Mouse (Mus musculus) thymus, adult 2 months (tissue): ENCODE measurements around the gene Ensa. TPM values are rescaled to one million over a fixed set of nuclear protein-coding genes. Genes with fewer than 3 reads are reported as not detected.
"Not testable (repeated sequence)": the region's sequence is repeated elsewhere in the genome, so short reads cannot be mapped to it uniquely, and the experiment has no call there.

Experiments
- DNase-seq: peaks from one replicate; pipeline ENCODE4 v3.0.0; 2021
- H3K27ac ChIP-seq: fragments of 200-500 bp; 2 replicates; pipeline ENCODE4 v1.5.1; 2012; ENCODE audit warnings: low read length, control low read depth; ENCODE audit not compliant: control insufficient read depth, insufficient read depth
- H3K27me3 ChIP-seq: fragments of 200-500 bp; 2 replicates; pipeline ENCODE4 v1.6.1; 2012; ENCODE audit warnings: mild to moderate bottlenecking, low read length, moderate library complexity, mixed read lengths; ENCODE audit not compliant: control insufficient read depth, insufficient read depth
- H3K36me3 ChIP-seq: fragments of 200-500 bp; 2 replicates; pipeline ENCODE4 v1.6.1; 2012; ENCODE audit warnings: mild to moderate bottlenecking, low read length, moderate library complexity; ENCODE audit not compliant: control insufficient read depth, insufficient read depth
- H3K4me1 ChIP-seq: fragments of 200-500 bp; replicated peaks from 2 replicates; pipeline ENCODE4 v1.6.1; 2012; ENCODE audit warnings: low read length; ENCODE audit not compliant: control insufficient read depth, insufficient read depth
- H3K4me3 ChIP-seq: fragments of 200-500 bp; 2 replicates; pipeline ENCODE4 v1.5.1; 2012; ENCODE audit warnings: mild to moderate bottlenecking, low read length, control low read depth, moderate library complexity; ENCODE audit not compliant: control insufficient read depth, insufficient read depth
- CTCF ChIP-seq: fragments of 200-500 bp; IDR thresholded peaks from 2 replicates; pipeline ENCODE4 v1.5.1; 2012; ENCODE audit warnings: mild to moderate bottlenecking, control low read depth, low read length, moderate library complexity, borderline replicate concordance; ENCODE audit not compliant: control insufficient read depth, poor library complexity, insufficient read depth; ENCODE audit errors: extremely low read depth
- POLR2A ChIP-seq: fragments of 200-500 bp; IDR thresholded peaks from 2 replicates; pipeline ENCODE4 v1.6.1; 2012; ENCODE audit warnings: mild to moderate bottlenecking, low read length, control low read depth, moderate library complexity; ENCODE audit not compliant: control insufficient read depth, poor library complexity, insufficient read depth; ENCODE audit errors: extremely low read depth
- WGBS: fragments of 180-500 bp; shearing (Covaris S2); methylation state at CpG from one replicate; pipeline ENCODE4 v1.1.7; 2018; 5-methylcytosine and 5-hydroxymethylcytosine counted together
- polyA plus RNA-seq: library from polyadenylated mRNA; depleted of rRNA; stranded (reverse); fragments of >200 nt; gene quantifications from 2 replicates; pipeline ENCODE4 v1.2.3, GENCODE M21; 2012

Ensa gene
- polyA plus RNA-seq, 1 experiment = 18.3 TPM

DNA sequence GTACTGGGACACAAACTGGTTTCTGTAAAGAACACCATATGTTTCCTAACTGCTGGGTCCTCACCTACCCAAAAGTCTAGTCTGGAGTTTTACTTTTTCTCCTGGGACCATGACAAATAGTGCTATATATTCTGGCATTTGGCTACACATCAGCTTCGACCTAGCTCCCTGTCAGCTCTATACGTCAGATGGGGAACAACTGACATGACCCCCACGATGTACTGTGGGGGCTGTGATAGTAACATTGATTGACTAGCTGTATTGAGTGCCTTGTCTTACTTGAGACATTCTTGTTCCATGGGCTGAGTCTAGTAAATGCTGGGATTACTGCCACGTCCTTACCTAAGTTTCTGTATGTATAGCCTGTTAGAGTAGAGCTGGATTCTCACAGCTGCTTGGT lies 42.7 kb downstream of the Ensa start:
- 74% methylated on average over 4 of the region's 4 CpGs for WGBS
- Histone ChIP-seq H3K36me3 (peaks cover 25% of the 10 kb centered on the region), H3K4me1 (peaks cover 67% of the 10 kb centered on the region), H3K27me3 (no peaks in the 10 kb centered on the region), H3K27ac (peak overlapping the region; percentile 92), H3K4me3 (no peak overlapping the region)
- DNase-seq = no peak
- TF ChIP-seq CTCF (no peak), POLR2A (no peak)

DNA sequence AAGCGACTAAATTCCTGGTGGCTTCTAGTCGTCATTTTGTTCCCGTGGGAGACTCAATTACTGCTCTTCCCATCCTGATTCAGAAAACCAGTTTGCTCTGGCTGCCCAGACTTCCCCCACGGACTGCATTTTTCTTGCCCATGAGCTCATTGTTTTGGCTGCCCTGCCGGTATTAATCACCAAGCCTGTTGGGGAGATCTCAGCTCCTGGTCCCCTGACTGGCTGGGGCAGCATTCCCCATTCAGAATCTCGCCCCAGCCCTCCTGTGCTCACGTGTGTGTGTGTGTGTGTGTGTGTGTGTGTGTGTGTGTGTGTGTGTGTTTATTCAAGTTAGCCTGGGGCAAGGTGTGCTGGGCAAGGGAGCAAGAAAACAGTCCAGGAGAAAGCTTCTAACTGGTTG lies 43.2 kb downstream of the Ensa start:
- H3K4me1 ChIP-seq = peaks cover 69% of the 10 kb centered on the region
- H3K27me3 ChIP-seq = no peaks in the 10 kb centered on the region
- WGBS = 68% methylated on average over 7 of the region's 7 CpGs
- TF ChIP-seq POLR2A (no peak), CTCF (no peak)
- peak overlapping the region; percentile 7; the same call in 1 of the 2 replicates for H3K4me3 ChIP-seq
- DNase-seq = no peak
- H3K36me3 ChIP-seq = peaks cover 20% of the 10 kb centered on the region
- peak overlapping the region; percentile 92 for H3K27ac ChIP-seq

GRCm38 (mm10) chr3:95668589-95669308 lies 44.0 kb downstream of the Ensa start:
- 0 out of 2 replicates have a peak, but pooled peaks have one; percentile 36 for TF ChIP-seq POLR2A
- no peak for TF ChIP-seq CTCF
- 4% methylated on average over 7 of the region's 7 CpGs for WGBS
- no peak overlapping the region for H3K4me3 ChIP-seq
- H3K4me1 ChIP-seq = peaks cover 71% of the 10 kb centered on the region
- DNase-seq = peak; percentile 75
- H3K36me3 ChIP-seq = peaks cover 14% of the 10 kb centered on the region
- H3K27ac ChIP-seq = peak overlapping the region; percentile 92
- H3K27me3 ChIP-seq = no peaks in the 10 kb centered on the region

- H3K4me1 ChIP-seq = peaks cover 71% of the 10 kb centered on the region
- H3K4me3 ChIP-seq = no peak overlapping the region
- H3K27ac ChIP-seq = peak overlapping the region; percentile 92
- H3K27me3 ChIP-seq = no peaks in the 10 kb centered on the region
- peak; percentile 40 for DNase-seq
- TF ChIP-seq POLR2A = no peak
- no peak for TF ChIP-seq CTCF
- peaks cover 8% of the 10 kb centered on the region for H3K36me3 ChIP-seq
- WGBS = 10% methylated on average over 3 of the region's 3 CpGs
Observed at GRCm38 (mm10) chr3:95669309-95669665, 44.5 kb downstream of the Ensa start.

GRCm38 (mm10) chr3:95670419-95670818 lies 45.6 kb downstream of the Ensa start:
- not testable (repeated sequence) for DNase-seq, H3K4me3 ChIP-seq, H3K36me3 ChIP-seq, H3K27me3 ChIP-seq, H3K27ac ChIP-seq
- peaks cover 75% of the 10 kb centered on the region for H3K4me1 ChIP-seq
- WGBS = 95% methylated on average over 3 of the region's 3 CpGs

DNA sequence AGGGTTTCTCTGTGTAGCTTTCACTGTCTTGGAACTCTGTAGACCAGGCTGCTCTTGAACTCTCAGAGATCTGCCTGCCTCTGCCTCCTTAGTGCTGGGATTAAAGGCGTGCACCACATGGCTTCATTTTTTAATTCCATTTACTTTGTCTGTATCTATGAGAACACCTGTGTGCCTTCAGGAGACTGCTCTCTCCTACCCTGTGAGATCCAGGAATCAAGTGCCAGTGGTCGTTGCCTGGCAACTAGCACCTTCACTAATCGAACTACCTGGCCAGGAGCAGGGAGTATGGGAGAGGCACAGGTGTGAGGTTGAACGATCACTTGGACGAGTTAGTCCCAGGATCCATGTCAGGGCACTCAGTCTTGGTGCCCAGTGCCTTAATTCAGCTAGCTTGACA lies 46.4 kb downstream of the Ensa start:
- WGBS = 90% methylated on average over 5 of the region's 5 CpGs
- no peak for DNase-seq
- H3K4me3 ChIP-seq = no peak overlapping the region

DNA sequence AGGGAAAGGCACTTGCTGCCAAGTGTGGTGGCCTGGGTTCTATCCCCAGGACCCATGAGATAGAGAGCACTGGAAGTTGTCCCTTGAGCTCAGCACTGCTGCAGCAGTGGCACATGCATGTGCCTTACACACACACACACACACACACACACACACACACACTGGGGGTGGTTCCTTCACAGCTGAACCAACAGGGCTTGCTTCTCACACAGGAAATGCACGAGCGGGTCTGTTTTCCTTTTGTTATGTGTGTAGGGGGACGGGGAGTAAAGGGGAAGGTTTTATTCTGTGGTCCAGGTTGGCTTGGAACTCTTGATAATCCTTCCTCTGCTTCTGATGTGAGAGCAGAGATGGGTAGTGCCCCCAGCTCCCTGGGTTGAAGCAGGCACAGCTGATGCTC lies 47.7 kb downstream of the Ensa start:
- 0% methylated on average over 3 of the region's 3 CpGs for WGBS
- Histone ChIP-seq H3K27ac (peak overlapping the region; percentile 99), H3K4me3 (peak overlapping the region; percentile 50), H3K36me3 (no peaks in the 10 kb centered on the region), H3K27me3 (no peaks in the 10 kb centered on the region), H3K4me1 (peaks cover 81% of the 10 kb centered on the region)
- TF ChIP-seq CTCF = no peak
- peak; percentile 40; the same call in 1 of the 2 replicates for TF ChIP-seq POLR2A
- peak; percentile 77 for DNase-seq

More for the DNA sequence above, 46.4 kb downstream of the Ensa start:
- Histone ChIP-seq H3K27me3 (no peaks in the 10 kb centered on the region), H3K27ac (peak overlapping the region; percentile 99), H3K36me3 (no peaks in the 10 kb centered on the region), H3K4me1 (peaks cover 77% of the 10 kb centered on the region)
- TF ChIP-seq CTCF = no peak
